Mouse (Mus musculus): ENCODE results near the gene Hmgn3. TPM values are rescaled to one million over a fixed set of nuclear protein-coding genes. Genes with fewer than 3 reads are reported as not detected.

Gene Hmgn3
- polyA plus RNA-seq, 1 experiment from 2014 or later = 160 TPM

DNA sequence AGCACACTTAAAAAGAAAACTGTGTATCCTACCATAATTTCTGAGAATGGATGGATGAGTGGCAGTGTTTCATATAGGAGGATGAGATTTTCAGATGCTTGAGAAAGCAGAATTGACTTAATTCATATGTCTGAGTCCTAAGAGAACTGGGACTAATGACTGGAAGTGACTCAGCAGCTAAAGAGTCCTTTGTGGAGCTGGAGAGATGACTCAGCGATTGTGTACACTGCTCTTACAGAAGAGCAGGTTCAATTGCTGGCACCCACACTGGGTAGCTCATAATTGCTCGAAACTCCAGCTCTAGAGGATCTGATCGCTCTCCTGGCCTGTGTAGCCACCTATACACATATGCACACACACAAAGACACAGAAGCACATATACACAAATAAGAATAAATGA, 42.7 kb downstream of the Hmgn3 start:
- 89% methylated on average over 3 of the region's 3 CpGs for WGBS
- Histone ChIP-seq H3K36me3 (ENCODE audit: insufficient read depth, low read length) (no peaks in the 10 kb centered on the region), H3K4me1 (replicated peaks; ENCODE audit: insufficient read depth, low read length) (no peaks in the 10 kb centered on the region), H3K4me3 (replicated peaks; ENCODE audit: low read depth, low read length) (no peak overlapping the region), H3K9ac (ENCODE audit: low read depth, low read length) (no peak overlapping the region), H3K27ac (no peak overlapping the region), H3K27me3 (ENCODE audit: insufficient read depth, low read length) (no peaks in the 10 kb centered on the region), H3K4me2 (ENCODE audit: low read length) (no peak overlapping the region), H3K9me3 (replicated peaks; ENCODE audit: low read length) (no peaks in the 10 kb centered on the region)
- no peak for ATAC-seq (replicated peaks; ENCODE audit: low FRiP score, low read depth)
- TF ChIP-seq CTCF (IDR thresholded peaks at IDR 0.05; ENCODE audit: low read depth) = no peak
- no peak for DNase-seq (ENCODE audit: low spot score)

DNA sequence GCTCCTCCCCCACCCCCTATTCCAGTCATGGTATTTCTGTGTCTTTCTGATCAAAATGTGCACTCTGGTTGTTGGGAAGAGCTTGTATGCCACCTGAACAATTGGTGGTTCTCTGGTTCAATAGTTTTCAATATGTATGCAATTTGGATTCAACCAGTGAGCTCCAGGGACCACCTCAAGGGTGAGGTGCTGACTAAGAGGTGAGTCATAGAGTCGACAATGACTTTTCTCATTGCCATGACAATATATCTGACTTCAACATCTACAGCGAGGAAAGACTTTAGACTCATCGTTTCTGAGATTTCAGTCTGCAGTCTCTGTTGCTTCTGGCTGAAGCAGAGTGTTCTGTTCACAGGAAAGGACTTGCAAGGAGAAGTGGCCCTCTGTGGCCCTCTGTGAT, 44.8 kb downstream of the Hmgn3 start:
- WGBS = 88% methylated on average over 3 of the region's 3 CpGs
- Histone ChIP-seq H3K4me1 (replicated peaks; ENCODE audit: insufficient read depth, low read length) (no peaks in the 10 kb centered on the region), H3K27ac (no peak overlapping the region), H3K9me3 (replicated peaks; ENCODE audit: low read length) (no peaks in the 10 kb centered on the region), H3K27me3 (ENCODE audit: insufficient read depth, low read length) (no peaks in the 10 kb centered on the region), H3K9ac (ENCODE audit: low read depth, low read length) (no peak overlapping the region), H3K4me2 (ENCODE audit: low read length) (no peak overlapping the region), H3K4me3 (replicated peaks; ENCODE audit: low read depth, low read length) (no peak overlapping the region), H3K36me3 (ENCODE audit: insufficient read depth, low read length) (no peaks in the 10 kb centered on the region)
- DNase-seq (ENCODE audit: low spot score) (no peak), ATAC-seq (replicated peaks; ENCODE audit: low FRiP score, low read depth) (no peak)
- TF ChIP-seq CTCF (IDR thresholded peaks at IDR 0.05; ENCODE audit: low read depth) = no peak

DNA sequence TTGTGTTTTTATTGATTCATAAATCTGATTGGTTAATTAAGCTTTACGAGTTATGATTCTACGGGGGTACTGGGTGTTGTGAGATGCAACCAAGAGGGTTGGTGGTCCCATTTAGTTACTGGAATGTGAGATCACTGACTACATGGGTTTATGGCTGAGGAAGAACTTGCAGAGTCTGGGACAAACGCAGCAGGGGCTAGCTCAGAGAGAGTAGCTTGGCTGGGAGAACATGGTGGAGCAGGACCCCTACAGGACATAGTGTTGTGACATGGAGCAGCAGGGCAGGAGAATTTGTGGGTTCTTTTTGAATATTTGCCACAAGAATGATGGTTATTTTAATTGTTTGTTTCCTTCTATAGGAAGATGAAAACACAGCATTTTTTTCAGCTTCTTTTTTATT, 45.7 kb downstream of the Hmgn3 start:
- no peaks in the 10 kb centered on the region for H3K4me1 ChIP-seq (replicated peaks; ENCODE audit: insufficient read depth, low read length)
- H3K9ac ChIP-seq (ENCODE audit: low read depth, low read length) = no peak overlapping the region
- 77% methylated on average over 3 of the region's 3 CpGs for WGBS
- H3K36me3 ChIP-seq (ENCODE audit: insufficient read depth, low read length) = no peaks in the 10 kb centered on the region
- no peaks in the 10 kb centered on the region for H3K27me3 ChIP-seq (ENCODE audit: insufficient read depth, low read length)
- no peak overlapping the region for H3K27ac ChIP-seq
- no peak for TF ChIP-seq CTCF (IDR thresholded peaks at IDR 0.05; ENCODE audit: low read depth)
- no peak for ATAC-seq (replicated peaks; ENCODE audit: low FRiP score, low read depth)
- DNase-seq (ENCODE audit: low spot score) = no peak
- H3K4me2 ChIP-seq (ENCODE audit: low read length) = no peak overlapping the region
- H3K9me3 ChIP-seq (replicated peaks; ENCODE audit: low read length) = no peaks in the 10 kb centered on the region
- H3K4me3 ChIP-seq (replicated peaks; ENCODE audit: low read depth, low read length) = no peak overlapping the region

DNA sequence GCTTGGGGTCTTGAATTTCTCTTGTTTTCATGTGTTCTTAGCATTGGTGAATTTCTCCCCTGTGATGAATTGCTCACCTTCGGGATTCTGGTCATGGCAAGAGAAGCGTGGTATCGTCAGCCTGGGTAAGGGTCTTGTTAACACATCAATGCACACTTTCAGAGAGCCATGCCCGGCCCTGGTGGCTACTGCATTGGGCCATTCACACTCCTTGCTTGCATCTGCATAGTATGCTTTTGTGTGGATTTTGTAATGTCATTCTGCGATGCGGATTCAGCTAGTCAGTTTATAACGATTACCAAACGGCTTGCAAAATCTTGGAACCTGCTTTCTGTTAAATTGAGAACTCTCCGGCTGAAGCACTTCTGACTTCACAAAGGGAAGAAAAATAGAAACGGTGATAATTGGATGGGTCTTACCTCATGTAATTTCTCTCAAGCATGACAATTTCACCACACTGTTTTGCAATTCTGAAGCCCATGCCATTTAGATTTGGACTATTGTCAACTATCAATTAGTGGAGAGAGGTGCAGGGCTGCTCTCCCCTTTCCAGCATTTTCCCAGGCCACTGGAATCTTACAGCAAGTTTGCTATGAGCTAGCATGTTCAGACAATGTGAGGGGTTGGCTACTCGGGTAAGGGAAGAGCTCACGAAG, 47.7 kb downstream of the Hmgn3 start:
- Histone ChIP-seq H3K36me3 (ENCODE audit: insufficient read depth, low read length) (no peaks in the 10 kb centered on the region), H3K27me3 (ENCODE audit: insufficient read depth, low read length) (no peaks in the 10 kb centered on the region), H3K4me1 (replicated peaks; ENCODE audit: insufficient read depth, low read length) (no peaks in the 10 kb centered on the region), H3K9me3 (replicated peaks; ENCODE audit: low read length) (no peaks in the 10 kb centered on the region), H3K9ac (ENCODE audit: low read depth, low read length) (no peak overlapping the region), H3K4me3 (replicated peaks; ENCODE audit: low read depth, low read length) (no peak overlapping the region), H3K27ac (no peak overlapping the region), H3K4me2 (ENCODE audit: low read length) (no peak overlapping the region)
- WGBS = 87% methylated on average over 12 of the region's 12 CpGs
- no peak for TF ChIP-seq CTCF (IDR thresholded peaks at IDR 0.05; ENCODE audit: low read depth)
- DNase-seq (ENCODE audit: low spot score) (no peak), ATAC-seq (replicated peaks; ENCODE audit: low FRiP score, low read depth) (no peak)

DNA sequence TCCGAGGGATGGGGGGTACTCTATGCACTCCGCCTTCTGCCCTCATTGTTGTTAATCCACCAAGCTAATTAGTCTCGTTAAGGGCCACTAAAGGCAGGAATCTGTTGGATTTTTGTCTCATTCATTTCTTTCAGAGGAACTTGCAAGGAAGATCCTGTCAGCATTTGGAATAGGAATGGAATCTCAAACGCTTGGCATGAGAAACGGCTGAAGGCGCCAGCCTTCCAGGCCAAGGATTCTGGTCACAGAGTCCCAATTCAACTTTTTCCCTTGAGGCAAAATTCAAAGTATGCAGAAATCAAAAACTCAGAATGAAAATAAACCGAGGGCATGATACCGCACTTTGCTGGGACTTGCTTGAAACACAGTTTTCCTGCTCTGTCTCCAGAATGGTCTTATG, 48.7 kb downstream of the Hmgn3 start:
- Histone ChIP-seq H3K9ac (ENCODE audit: low read depth, low read length) (no peak overlapping the region), H3K4me2 (ENCODE audit: low read length) (no peak overlapping the region), H3K36me3 (ENCODE audit: insufficient read depth, low read length) (no peaks in the 10 kb centered on the region), H3K9me3 (replicated peaks; ENCODE audit: low read length) (no peaks in the 10 kb centered on the region), H3K27ac (no peak overlapping the region), H3K4me1 (replicated peaks; ENCODE audit: insufficient read depth, low read length) (no peaks in the 10 kb centered on the region), H3K4me3 (replicated peaks; ENCODE audit: low read depth, low read length) (no peak overlapping the region), H3K27me3 (ENCODE audit: insufficient read depth, low read length) (no peaks in the 10 kb centered on the region)
- DNase-seq (ENCODE audit: low spot score) (no peak), ATAC-seq (replicated peaks; ENCODE audit: low FRiP score, low read depth) (no peak)
- WGBS = 77% methylated on average over 8 of the region's 8 CpGs
- TF ChIP-seq CTCF (IDR thresholded peaks at IDR 0.05; ENCODE audit: low read depth) = no peak

DNA sequence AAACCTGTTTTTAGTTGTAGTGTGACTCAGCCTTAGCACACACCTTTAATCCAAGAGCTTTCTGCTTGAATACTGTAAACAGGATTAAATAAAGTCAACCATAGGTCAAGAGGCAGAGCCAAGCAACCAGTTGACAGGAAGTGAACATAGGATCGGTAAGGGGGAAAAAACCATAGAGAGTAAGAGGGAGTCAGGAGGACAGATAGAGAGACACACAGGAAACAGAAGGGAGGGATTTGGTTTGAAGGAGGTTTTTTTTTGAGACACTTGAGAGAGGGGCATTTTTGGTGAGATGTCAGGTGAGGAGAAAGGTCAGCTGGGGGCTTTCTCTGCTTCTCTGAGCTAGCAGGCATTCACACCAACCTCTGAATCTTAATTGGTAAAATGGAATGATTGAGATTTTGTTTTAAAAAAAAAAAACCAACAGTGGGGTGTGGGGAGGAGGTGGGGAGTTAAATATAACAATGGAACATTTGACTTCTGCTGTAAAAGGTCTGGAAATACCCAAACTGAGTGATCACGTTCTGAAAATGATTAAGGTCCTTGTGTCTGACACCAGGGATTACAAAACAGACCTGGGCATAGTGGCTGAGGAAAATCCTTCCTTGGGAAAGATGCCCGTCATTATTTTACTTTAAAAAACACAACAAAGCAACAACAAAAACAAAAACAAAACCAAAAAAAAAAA, 51.7 kb downstream of the Hmgn3 start:
- H3K27me3 ChIP-seq (ENCODE audit: insufficient read depth, low read length) = no peaks in the 10 kb centered on the region
- H3K4me1 ChIP-seq (replicated peaks; ENCODE audit: insufficient read depth, low read length) = no peaks in the 10 kb centered on the region
- no peak for DNase-seq (ENCODE audit: low spot score)
- no peak for TF ChIP-seq CTCF (IDR thresholded peaks at IDR 0.05; ENCODE audit: low read depth)
- H3K36me3 ChIP-seq (ENCODE audit: insufficient read depth, low read length) = no peaks in the 10 kb centered on the region
- H3K9ac ChIP-seq (ENCODE audit: low read depth, low read length) = no peak overlapping the region
- ATAC-seq (replicated peaks; ENCODE audit: low FRiP score, low read depth) = no peak
- 66% methylated on average over 3 of the region's 3 CpGs for WGBS
- H3K9me3 ChIP-seq (replicated peaks; ENCODE audit: low read length) = no peaks in the 10 kb centered on the region
- no peak overlapping the region for H3K4me3 ChIP-seq (replicated peaks; ENCODE audit: low read depth, low read length)
- no peak overlapping the region for H3K27ac ChIP-seq
- no peak overlapping the region for H3K4me2 ChIP-seq (ENCODE audit: low read length)
